Mouse (Mus musculus): ENCODE measurements around the gene Specc1l. TPM values are rescaled to one million over a fixed set of nuclear protein-coding genes. Genes with fewer than 3 reads are reported as not detected.
"Not testable (repeated sequence)": the region's sequence is repeated elsewhere in the genome, so short reads cannot be mapped to it uniquely, and the experiment has no call there.

The Specc1l gene
- total and polyA plus RNA-seq, 2 experiments from 2014 or later: 21.4 to 64.5 TPM

GRCm38 (mm10) chr10:75290650-75291049, 78.8 kb downstream of the Specc1l start:
- Histone ChIP-seq H3K27ac (ENCODE audit: low read depth, low read length) (no peak overlapping the region), H3K9ac (no peak overlapping the region), H3K36me3 (ENCODE audit: insufficient read depth) (peaks cover 22% of the 10 kb centered on the region), H3K4me3 (ENCODE audit: low read depth, low read length) (no peak overlapping the region), H3K4me2 (ENCODE audit: low read depth) (no peak overlapping the region), H3K27me3 (ENCODE audit: insufficient read depth, low read length) (no peaks in the 10 kb centered on the region), H3K4me1 (ENCODE audit: insufficient read depth) (no peaks in the 10 kb centered on the region), H3K9me3 (ENCODE audit: low read length) (no peaks in the 10 kb centered on the region)
- 91% methylated on average over 5 of the region's 5 CpGs for WGBS
- DNase-seq (no peak), ATAC-seq (no peak)
- no peak for TF ChIP-seq CTCF (IDR thresholded peaks at IDR 0.05; ENCODE audit: low read depth)

- no peak overlapping the region for H3K4me2 ChIP-seq (ENCODE audit: low read depth)
- WGBS: 83% methylated on average over 1 of the region's 1 CpGs
- no peak overlapping the region for H3K9ac ChIP-seq
- H3K4me1 ChIP-seq (ENCODE audit: insufficient read depth): no peaks in the 10 kb centered on the region
- DNase-seq (no peak), ATAC-seq (no peak)
- H3K9me3 ChIP-seq (ENCODE audit: low read length): no peaks in the 10 kb centered on the region
- H3K27me3 ChIP-seq (ENCODE audit: insufficient read depth, low read length): no peaks in the 10 kb centered on the region
- TF ChIP-seq CTCF (IDR thresholded peaks at IDR 0.05; ENCODE audit: low read depth): no peak
- H3K27ac ChIP-seq (ENCODE audit: low read depth, low read length): no peak overlapping the region
- H3K4me3 ChIP-seq (ENCODE audit: low read depth, low read length): no peak overlapping the region
- H3K36me3 ChIP-seq (ENCODE audit: insufficient read depth): peaks cover 26% of the 10 kb centered on the region
These were observed 79.5 kb downstream of the Specc1l start for GRCm38 (mm10) chr10:75291338-75291737.

GRCm38 (mm10) chr10:75292206-75292605, 80.3 kb downstream of the Specc1l start:
- not testable (repeated sequence) for H3K27ac ChIP-seq (ENCODE audit: low read depth, low read length); H3K4me1 ChIP-seq (ENCODE audit: insufficient read depth); H3K4me2 ChIP-seq (ENCODE audit: low read depth); H3K27me3 ChIP-seq (ENCODE audit: insufficient read depth, low read length); H3K4me3 ChIP-seq (ENCODE audit: low read depth, low read length); ATAC-seq; DNase-seq; H3K9me3 ChIP-seq (ENCODE audit: low read length); H3K9ac ChIP-seq
- WGBS: 94% methylated on average over 8 of the region's 8 CpGs
- H3K36me3 ChIP-seq (ENCODE audit: insufficient read depth): peaks cover 32% of the 10 kb centered on the region

- TF ChIP-seq CTCF (IDR thresholded peaks at IDR 0.05; ENCODE audit: low read depth): no peak
- 90% methylated on average over 3 of the region's 3 CpGs for WGBS
- Histone ChIP-seq H3K9ac (no peak overlapping the region), H3K4me3 (ENCODE audit: low read depth, low read length) (no peak overlapping the region), H3K36me3 (ENCODE audit: insufficient read depth) (peaks cover 30% of the 10 kb centered on the region), H3K9me3 (ENCODE audit: low read length) (no peaks in the 10 kb centered on the region), H3K27me3 (ENCODE audit: insufficient read depth, low read length) (no peaks in the 10 kb centered on the region), H3K4me2 (ENCODE audit: low read depth) (no peak overlapping the region), H3K27ac (ENCODE audit: low read depth, low read length) (no peak overlapping the region), H3K4me1 (ENCODE audit: insufficient read depth) (no peaks in the 10 kb centered on the region)
- ATAC-seq (no peak), DNase-seq (no peak)
These were observed 81.4 kb downstream of the Specc1l start for GRCm38 (mm10) chr10:75293288-75293687.

GRCm38 (mm10) chr10:75294362-75294761, 82.5 kb downstream of the Specc1l start:
- ATAC-seq (no peak), DNase-seq (no peak)
- no peaks in the 10 kb centered on the region for H3K27me3 ChIP-seq (ENCODE audit: insufficient read depth, low read length)
- no peaks in the 10 kb centered on the region for H3K4me1 ChIP-seq (ENCODE audit: insufficient read depth)
- H3K9me3 ChIP-seq (ENCODE audit: low read length): no peaks in the 10 kb centered on the region
- no peak overlapping the region for H3K9ac ChIP-seq
- peaks cover 26% of the 10 kb centered on the region for H3K36me3 ChIP-seq (ENCODE audit: insufficient read depth)
- no peak overlapping the region for H3K4me2 ChIP-seq (ENCODE audit: low read depth)
- 84% methylated on average over 4 of the region's 4 CpGs for WGBS
- TF ChIP-seq CTCF (IDR thresholded peaks at IDR 0.05; ENCODE audit: low read depth): no peak
- no peak overlapping the region for H3K4me3 ChIP-seq (ENCODE audit: low read depth, low read length)
- no peak overlapping the region for H3K27ac ChIP-seq (ENCODE audit: low read depth, low read length)

GRCm38 (mm10) chr10:75294926-75295325, 83.1 kb downstream of the Specc1l start:
- no peaks in the 10 kb centered on the region for H3K9me3 ChIP-seq (ENCODE audit: low read length)
- 79% methylated on average over 4 of the region's 4 CpGs for WGBS
- no peaks in the 10 kb centered on the region for H3K4me1 ChIP-seq (ENCODE audit: insufficient read depth)
- no peak overlapping the region for H3K4me2 ChIP-seq (ENCODE audit: low read depth)
- H3K27me3 ChIP-seq (ENCODE audit: insufficient read depth, low read length): no peaks in the 10 kb centered on the region
- ATAC-seq (no peak), DNase-seq (no peak)
- no peak overlapping the region for H3K9ac ChIP-seq
- TF ChIP-seq CTCF (IDR thresholded peaks at IDR 0.05; ENCODE audit: low read depth): no peak
- H3K4me3 ChIP-seq (ENCODE audit: low read depth, low read length): no peak overlapping the region
- peaks cover 26% of the 10 kb centered on the region for H3K36me3 ChIP-seq (ENCODE audit: insufficient read depth)
- H3K27ac ChIP-seq (ENCODE audit: low read depth, low read length): no peak overlapping the region

- Histone ChIP-seq H3K9ac (no peak overlapping the region), H3K27ac (ENCODE audit: low read depth, low read length) (no peak overlapping the region), H3K4me1 (ENCODE audit: insufficient read depth) (no peaks in the 10 kb centered on the region), H3K27me3 (ENCODE audit: insufficient read depth, low read length) (no peaks in the 10 kb centered on the region), H3K9me3 (ENCODE audit: low read length) (no peaks in the 10 kb centered on the region), H3K4me3 (ENCODE audit: low read depth, low read length) (no peak overlapping the region), H3K4me2 (ENCODE audit: low read depth) (no peak overlapping the region), H3K36me3 (ENCODE audit: insufficient read depth) (peaks cover 35% of the 10 kb centered on the region)
- TF ChIP-seq CTCF (IDR thresholded peaks at IDR 0.05; ENCODE audit: low read depth): no peak
- DNase-seq (no peak), ATAC-seq (no peak)
- WGBS: 87% methylated on average over 5 of the region's 5 CpGs
These were observed 86.7 kb downstream of the Specc1l start for GRCm38 (mm10) chr10:75298608-75299007.
